ENCODE assay signal across 8 mouse cellular contexts in genomic region chr4:148644157-148644511, GRCm38 (mm10). TPM values are rescaled to one million over a fixed set of nuclear protein-coding genes. Genes with fewer than 3 reads are reported as not detected.
A peak's percentile ranks its signal among the peaks of the same experiment; 100 is the strongest.
DNase-seq lines count a peak whose midpoint lies in the region; ATAC-seq lines count a peak whose summit lies in the region.

No protein-coding gene starts in this region.

- peaks cover 10% of the 10 kb centered on the region for H3K4me1 ChIP-seq in forebrain, embryonic 10.5 days
- H3K4me1 ChIP-seq in hindbrain, embryonic 13.5 days (replicated peaks), result peaks cover 9% of the 10 kb centered on the region

- ATAC-seq in hindbrain, embryonic 13.5 days (ENCODE audit: low FRiP score), result no peak
- ATAC-seq in megakaryocyte progenitor cell, adult 5-6 weeks (replicated peaks; ENCODE audit: poor library complexity), result peak; percentile 94

- no peaks in the 10 kb centered on the region for H3K9me3 ChIP-seq in forebrain, embryonic 10.5 days
- no peaks in the 10 kb centered on the region for H3K9me3 ChIP-seq in hindbrain, embryonic 13.5 days

- no peaks in the 10 kb centered on the region for H3K27me3 ChIP-seq in forebrain, embryonic 10.5 days (ENCODE audit: poor library complexity, severe bottlenecking)
- peaks cover 10% of the 10 kb centered on the region; the same call in 1 of the 2 replicates for H3K27me3 ChIP-seq in hindbrain, embryonic 13.5 days

- DNase-seq in heart, adult 11 months, result peak; percentile 91
- no peak for DNase-seq in heart, adult 9 months (ENCODE audit: low spot score in 2 of 2)
- peak; percentile 62 for DNase-seq in c-Kit-positive CD71-positive TER-119-positive erythroid progenitor cells, embryonic 14.5 days (ENCODE audit: low spot score)
- DNase-seq in forebrain, embryonic 10.5 days (ENCODE audit: extremely low spot score, low spot score), result peak; percentile 71
- DNase-seq in left cerebral cortex, postnatal 14 days (ENCODE audit: low spot score in 2 of 2), result peak; percentile 53 to 65
- DNase-seq in spleen, adult 12 weeks (ENCODE audit: low spot score), result peak; percentile 54

- no peak overlapping the region for H3K9ac ChIP-seq in hindbrain, embryonic 13.5 days

- H3K36me3 ChIP-seq in forebrain, embryonic 10.5 days (replicated peaks), result no peaks in the 10 kb centered on the region
- H3K36me3 ChIP-seq in hindbrain, embryonic 13.5 days, result no peaks in the 10 kb centered on the region

- peak overlapping the region; percentile 36 for H3K4me2 ChIP-seq in hindbrain, embryonic 13.5 days

- peak overlapping the region; percentile 32 for H3K4me3 ChIP-seq in forebrain, embryonic 10.5 days
- H3K4me3 ChIP-seq in hindbrain, embryonic 13.5 days, result no peak overlapping the region

- WGBS in forebrain, embryonic 10.5 days, result 12% methylated on average over 9 of the region's 9 CpGs
- 8% methylated on average over 9 of the region's 9 CpGs for WGBS in hindbrain, embryonic 13.5 days

- H3K27ac ChIP-seq in forebrain, embryonic 10.5 days, result no peak overlapping the region
- no peak overlapping the region for H3K27ac ChIP-seq in hindbrain, embryonic 13.5 days

- intact Hi-C loops in left cerebral cortex, postnatal 14 days (cut with DNase I), result no loop called here

RNA-seq across cellular contexts. Expression of gene Gm572, which starts 1.0 kb away (rescaled TPM):
- polyA plus RNA-seq in forebrain, embryonic 10.5 days (2016; fragmentation: Nextera tagmentation; extraction: Ambion mirVana), result not detected in 2 replicates
- not detected in 2 replicates for polyA plus RNA-seq in hindbrain, embryonic 13.5 days (2015; fragmentation: Nextera tagmentation; extraction: Ambion mirVana)
- total RNA-seq in left cerebral cortex, postnatal 14 days (2021), result under 1 TPM in 1 of 2 experiments, not detected in 1; 0.26 TPM
- total RNA-seq in megakaryocyte progenitor cell, adult 5-6 weeks (2015), result not detected in 2 replicates
- not detected in 2 replicates for total RNA-seq in megakaryocyte progenitor cell, adult 5-6 weeks (2017)

RNA-seq across cellular contexts. Expression of gene Tardbp, which starts 17.3 kb away (rescaled TPM):
- polyA plus RNA-seq in forebrain, embryonic 10.5 days (2016; fragmentation: Nextera tagmentation; extraction: Ambion mirVana), result 495 and 519 TPM in 2 replicates
- 238 and 243 TPM in 2 replicates for polyA plus RNA-seq in hindbrain, embryonic 13.5 days (2015; fragmentation: Nextera tagmentation; extraction: Ambion mirVana)
- total RNA-seq in left cerebral cortex, postnatal 14 days (2021), result 100 to 1,000 TPM; 178 to 201 TPM
- total RNA-seq in megakaryocyte progenitor cell, adult 5-6 weeks (2015), result 300 and 381 TPM in 2 replicates
- total RNA-seq in megakaryocyte progenitor cell, adult 5-6 weeks (2017), result 512 and 640 TPM in 2 replicates

RNA-seq across cellular contexts. Expression of gene Masp2, which starts 41.8 kb away (rescaled TPM):
- polyA plus RNA-seq in forebrain, embryonic 10.5 days (2016; fragmentation: Nextera tagmentation; extraction: Ambion mirVana), result 0.22 TPM in 1 of 2 replicates, not detected in the other
- 0.18 and 0.47 TPM in 2 replicates for polyA plus RNA-seq in hindbrain, embryonic 13.5 days (2015; fragmentation: Nextera tagmentation; extraction: Ambion mirVana)
- 1 to 10 TPM; 1.1 to 1.4 TPM for total RNA-seq in left cerebral cortex, postnatal 14 days (2021)
- not detected in 2 replicates for total RNA-seq in megakaryocyte progenitor cell, adult 5-6 weeks (2015)
- total RNA-seq in megakaryocyte progenitor cell, adult 5-6 weeks (2017), result 0.04 TPM in 1 of 2 replicates, not detected in the other

RNA-seq across cellular contexts. Expression of gene Srm, which starts 52.8 kb away (rescaled TPM):
- 265 and 272 TPM in 2 replicates for polyA plus RNA-seq in forebrain, embryonic 10.5 days (2016; fragmentation: Nextera tagmentation; extraction: Ambion mirVana)
- polyA plus RNA-seq in hindbrain, embryonic 13.5 days (2015; fragmentation: Nextera tagmentation; extraction: Ambion mirVana), result 135 and 145 TPM in 2 replicates
- total RNA-seq in left cerebral cortex, postnatal 14 days (2021), result 10 to 100 TPM; 85.8 to 92.2 TPM
- 228 and 250 TPM in 2 replicates for total RNA-seq in megakaryocyte progenitor cell, adult 5-6 weeks (2015)
- total RNA-seq in megakaryocyte progenitor cell, adult 5-6 weeks (2017), result 55.7 and 60.8 TPM in 2 replicates

Comparison
In these comparisons a context has a peak if more than half of its experiments do, and no peak if none do; other contexts are left out.
1. DNase-seq: peak in heart, adult 11 months (single experiment), c-Kit-positive CD71-positive TER-119-positive erythroid progenitor cells, embryonic 14.5 days (single experiment), forebrain, embryonic 10.5 days (single experiment), left cerebral cortex, postnatal 14 days (2 of 2) and spleen, adult 12 weeks (single experiment); none in heart, adult 9 months (0 of 2).